Mouse (Mus musculus) liver, embryonic 14.5 days (tissue): ENCODE data around the gene Armh4. TPM values are rescaled to one million over a fixed set of nuclear protein-coding genes. Genes with fewer than 3 reads are reported as not detected.

Experiments used
- ATAC-seq: fragments of 200-750 bp; cut with Nextera tagmentation; 2 replicates; pipeline ENCODE4 v1.8.0; 2017; ENCODE audit warnings: moderate number of reproducible peaks, mild to moderate bottlenecking, moderate library complexity; ENCODE audit not compliant: insufficient read depth
- DNase-seq, 3 experiments: peaks; one replicate each; pipeline ENCODE4 v3.0.0-alpha.2; 2012 to 2013; ENCODE audit warnings: low read depth in 3 of 3, low spot score in 3 of 3
- H3K27ac ChIP-seq: fragments of 300-500 bp; sonication (generic); 2 replicates; pipeline ENCODE4 v1.5.1; 2014; ENCODE audit warnings: moderate library complexity, mild to moderate bottlenecking, control low read depth, inconsistent platforms
- H3K27me3 ChIP-seq: fragments of 300-500 bp; sonication (generic); 2 replicates; pipeline ENCODE4 v1.6.1; 2014; ENCODE audit warnings: mild to moderate bottlenecking, low read length, moderate library complexity; ENCODE audit not compliant: control insufficient read depth, insufficient read depth
- H3K36me3 ChIP-seq: fragments of 300-500 bp; sonication (generic); replicated peaks from 2 replicates; pipeline ENCODE4 v1.6.1; 2014; ENCODE audit warnings: low read depth; ENCODE audit not compliant: control insufficient read depth, insufficient read depth
- H3K4me1 ChIP-seq, 2 experiments: fragments of 200-500 bp in 1 of 2; fragments of 300-500 bp in 1 of 2; sonication (generic) in 1 of 2; replicated peaks; 2 replicates each; pipeline ENCODE4 v1.6.1; 2012 to 2014; ENCODE audit warnings: antibody characterized with exemption in 1 of 2, inconsistent platforms in 1 of 2, low read length in 1 of 2; ENCODE audit not compliant: control insufficient read depth in 2 of 2, insufficient read depth in 2 of 2
- H3K4me2 ChIP-seq: fragments of 300-500 bp; sonication (generic); 2 replicates; pipeline ENCODE4 v1.6.1; 2014; ENCODE audit warnings: low read depth, mild to moderate bottlenecking, control low read depth, moderate library complexity
- H3K4me3 ChIP-seq, 2 experiments: fragments of 200-500 bp in 1 of 2; fragments of 300-500 bp in 1 of 2; sonication (generic) in 1 of 2; 2 replicates each; pipeline ENCODE4 v1.5.1; 2012 to 2014; ENCODE audit warnings: low read depth in 2 of 2, low read length in 2 of 2, mild to moderate bottlenecking in 2 of 2, control low read depth in 1 of 2, inconsistent platforms in 1 of 2, moderate library complexity in 1 of 2; ENCODE audit not compliant: insufficient read depth in 1 of 2
- H3K9ac ChIP-seq: fragments of 300-500 bp; sonication (generic); replicated peaks from 2 replicates; pipeline ENCODE4 v1.6.1; 2014; ENCODE audit warnings: mild to moderate bottlenecking, control low read depth, moderate library complexity
- H3K9me3 ChIP-seq: fragments of 300-500 bp; sonication (generic); 2 replicates; pipeline ENCODE4 v1.6.1; 2016; ENCODE audit warnings: low read length, mixed read lengths; ENCODE audit not compliant: control insufficient read depth
- CTCF ChIP-seq: IDR thresholded peaks from 2 replicates; pipeline ENCODE4 v1.5.1; 2016; ENCODE audit warnings: antibody characterized with exemption, low read depth, control low read depth
- EP300 ChIP-seq: IDR thresholded peaks from 2 replicates; pipeline ENCODE4 v1.6.1; 2016; ENCODE audit warnings: antibody characterized with exemption, low read depth
- WGBS: fragments of 180-500 bp; shearing (Covaris S2); extraction: QIAGEN DNeasy Blood & Tissue Kit; methylation state at CpG from one replicate; pipeline ENCODE4 v1.1.7; 2014; ENCODE audit not compliant: insufficient replicate concordance; 5-methylcytosine and 5-hydroxymethylcytosine counted together
- polyA plus RNA-seq, 2 experiments: library from polyadenylated mRNA; depleted of rRNA in 1 of 2; stranded (reverse) in 1 of 2; unstranded in 1 of 2; fragments of >200 nt; fragmentation: Nextera tagmentation in 1 of 2; extraction: Ambion mirVana in 1 of 2; gene quantifications; 2 replicates each; pipeline versions ENCODE4 v1.2.1 to v1.2.3; 2012 to 2014

The Armh4 gene
- polyA plus RNA-seq, 2 experiments, result 0.22 to 0.36 TPM

GRCm38 (mm10) chr14:49637422-49637821 is 145.8 kb downstream of the Armh4 start:
- Histone ChIP-seq H3K9me3 (no peaks in the 10 kb centered on the region), H3K36me3 (no peaks in the 10 kb centered on the region), H3K27me3 (no peaks in the 10 kb centered on the region), H3K4me3 (no peak overlapping the region), H3K4me1 (no peaks in the 10 kb centered on the region), H3K4me2 (no peak overlapping the region), H3K27ac (no peak overlapping the region), H3K9ac (no peak overlapping the region)
- no peak for ATAC-seq
- no peak for DNase-seq
- 36% methylated on average over 1 of the region's 1 CpGs for WGBS
- no peak for TF ChIP-seq EP300
- TF ChIP-seq CTCF, result no peak

- DNase-seq (no peak), ATAC-seq (no peak)
- no peaks in the 10 kb centered on the region for H3K36me3 ChIP-seq
- no peaks in the 10 kb centered on the region for H3K27me3 ChIP-seq
- H3K4me1 ChIP-seq, result no peaks in the 10 kb centered on the region
- H3K27ac ChIP-seq, result no peak overlapping the region
- H3K9me3 ChIP-seq, result no peaks in the 10 kb centered on the region
- no peak overlapping the region for H3K4me2 ChIP-seq
- H3K4me3 ChIP-seq, result no peak overlapping the region
- no peak for TF ChIP-seq CTCF
- TF ChIP-seq EP300, result no peak
- WGBS, result 55% methylated on average over 4 of the region's 4 CpGs
- H3K9ac ChIP-seq, result no peak overlapping the region
Measured at GRCm38 (mm10) chr14:49626055-49626454, 157.1 kb downstream of the Armh4 start.

Other genes starting within 250 kb of the Armh4 start
- gene Olfr722, start 118.6 kb upstream of the Armh4 start, polyA plus RNA-seq (2012; rRNA removed), result not detected in 2 replicates
- gene Olfr722, start 118.6 kb upstream of the Armh4 start, polyA plus RNA-seq (2014; fragmentation: Nextera tagmentation; extraction: Ambion mirVana), result not detected in 2 replicates
- gene Olfr723, start 148.4 kb upstream of the Armh4 start, polyA plus RNA-seq (2012; rRNA removed), result not detected in 2 replicates
- not detected in 2 replicates for gene Olfr723, start 148.4 kb upstream of the Armh4 start, polyA plus RNA-seq (2014; fragmentation: Nextera tagmentation; extraction: Ambion mirVana)
- not detected in 2 replicates for gene Olfr724, start 179.9 kb upstream of the Armh4 start, polyA plus RNA-seq (2012; rRNA removed)
- not detected in 2 replicates for gene Olfr724, start 179.9 kb upstream of the Armh4 start, polyA plus RNA-seq (2014; fragmentation: Nextera tagmentation; extraction: Ambion mirVana)